Mouse (Mus musculus) embryonic stem cell, embryonic (primary cell): Measurements from ENCODE around the gene Gata5.

ENCODE experiments used
- CTCF ChIA-PET, 4 experiments: fragments of 300-600 bp in 2 of 4; fragments of 350-600 bp in 2 of 4; sonication (Branson Sonifier 250); formaldehyde crosslinking; loops; one replicate each; lab custom pipeline; 2022; ENCODE audit warnings: inconsistent platforms in 2 of 4; lab: Charles Lee
- POLR2A ChIA-PET, 4 experiments: fragments of 300-600 bp in 2 of 4; fragments of 350-600 bp in 2 of 4; sonication (Branson Sonifier 250); formaldehyde crosslinking; loops; one replicate each; lab custom pipeline; 2022; ENCODE audit warnings: antibody characterized with exemption in 4 of 4, inconsistent platforms in 1 of 4; lab: Charles Lee

Gata5 gene

GRCm38 (mm10) chr2:180334551-180334986, at the start of gene Gata5:
Gene Gata5, minus strand, starts transcription at chr2:180334699.
- CTCF ChIA-PET, result interaction anchor here in 3 of 4 experiments (0.8 to 2.4 kb wide), 11 partner anchors 12 to 421 kb away, joined by 3 to 21 read pairs (median 5); partner anchors contain the start of gene Hrh3 (in 1 of the 3)
- POLR2A ChIA-PET, result interaction anchor here in 2 of 4 experiments (0.5 to 3.0 kb wide), 9 partner anchors 12 to 78 kb away, joined by 3 to 16 read pairs (median 4); partner anchors contain the start of gene Rps21 (in 2 of the 2)

- POLR2A ChIA-PET, result interaction anchor here in 1 of 4 experiments (1.5 kb wide), 1 partner anchor 201 kb away, joined by 3 read pairs; no protein-coding TSS in a partner anchor
- CTCF ChIA-PET, result interaction anchor here in 1 of 4 experiments (1.3 kb wide), 1 partner anchor 101 kb away, joined by 3 read pairs; no protein-coding TSS in a partner anchor
Observed at GRCm38 (mm10) chr2:180376730-180377129, 42.2 kb upstream of the Gata5 start.

GRCm38 (mm10) chr2:180373256-180373655, 38.8 kb upstream of the Gata5 start:
- ChIA-PET POLR2A (interaction anchor here in 2 of 4 experiments (1.0 to 1.9 kb wide), 3 partner anchors 13 to 97 kb away, joined by 3 to 7 read pairs (median 4); no protein-coding TSS in a partner anchor), CTCF (no interaction called here)

- CTCF ChIA-PET, result interaction anchor here in 2 of 4 experiments (0.6 to 1.0 kb wide), 2 partner anchors 15 to 17 kb away, joined by 3 read pairs; no protein-coding TSS in a partner anchor
- POLR2A ChIA-PET, result interaction anchor here in 1 of 4 experiments (0.6 kb wide), 2 partner anchors 12 to 361 kb away, joined by 3 read pairs; no protein-coding TSS in a partner anchor
Observed at GRCm38 (mm10) chr2:180368359-180368758, 33.9 kb upstream of the Gata5 start.

GRCm38 (mm10) chr2:180367350-180367749, 32.9 kb upstream of the Gata5 start:
- CTCF ChIA-PET, result interaction anchor here in 1 of 4 experiments (1.0 kb wide), 1 partner anchor 14 kb away, joined by 3 read pairs; no protein-coding TSS in a partner anchor
- POLR2A ChIA-PET, result interaction anchor here in 1 of 4 experiments (1.3 kb wide), 1 partner anchor 106 kb away, joined by 3 read pairs; no protein-coding TSS in a partner anchor

- CTCF ChIA-PET, result interaction anchor here in 1 of 4 experiments (1.3 kb wide), 1 partner anchor 10 kb away, joined by 4 read pairs; no protein-coding TSS in a partner anchor
- POLR2A ChIA-PET, result no interaction called here
Observed at GRCm38 (mm10) chr2:180363434-180363720, 28.9 kb upstream of the Gata5 start.

- POLR2A ChIA-PET, result interaction anchor here in 1 of 4 experiments (0.8 kb wide), 1 partner anchor 31 kb away, joined by 3 read pairs; no protein-coding TSS in a partner anchor
Observed at GRCm38 (mm10) chr2:180362585-180363433, 28.3 kb upstream of the Gata5 start.

GRCm38 (mm10) chr2:180359062-180359461, 24.6 kb upstream of the Gata5 start:
- ChIA-PET CTCF (interaction anchor here (0.6 to 2.8 kb wide), 10 partner anchors 10 to 437 kb away, joined by 3 to 10 read pairs (median 3); no protein-coding TSS in a partner anchor), POLR2A (interaction anchor here in 1 of 4 experiments (0.7 kb wide), 1 partner anchor 83 kb away, joined by 5 read pairs; no protein-coding TSS in a partner anchor)

More at GRCm38 (mm10) chr2:180362585-180363433, 28.3 kb upstream of the Gata5 start:
- CTCF ChIA-PET, result interaction anchor here in 1 of 4 experiments (1.1 kb wide), 1 partner anchor 9 kb away, joined by 3 read pairs; no protein-coding TSS in a partner anchor

- CTCF ChIA-PET, result interaction anchor here (0.6 to 6.1 kb wide), 50 partner anchors 9 to 751 kb away, joined by 3 to 32 read pairs (median 3); partner anchors contain the start of genes Cables2 (in 3 of the 4), Gata5 (in 2 of the 4) and Mrgbp (in 1 of the 4)
- POLR2A ChIA-PET, result interaction anchor here in 2 of 4 experiments (0.6 to 1.0 kb wide), 3 partner anchors 18 to 322 kb away, joined by 3 to 4 read pairs (median 3); partner anchors contain the start of gene Gata5 (in 1 of the 2)
Observed at GRCm38 (mm10) chr2:180353338-180353737, 18.8 kb upstream of the Gata5 start.

GRCm38 (mm10) chr2:180350700-180351099, 16.2 kb upstream of the Gata5 start:
- POLR2A ChIA-PET, result interaction anchor here in 1 of 4 experiments (0.6 kb wide), 1 partner anchor 414 kb away, joined by 3 read pairs; no protein-coding TSS in a partner anchor

GRCm38 (mm10) chr2:180346820-180347497, 12.5 kb upstream of the Gata5 start:
- ChIA-PET POLR2A (interaction anchor here (1.0 to 3.4 kb wide), 7 partner anchors 19 to 89 kb away, joined by 3 to 14 read pairs (median 4); no protein-coding TSS in a partner anchor), CTCF (interaction anchor here (0.6 to 9.3 kb wide), 45 partner anchors 8 to 438 kb away, joined by 3 to 110 read pairs (median 4); partner anchors contain the start of genes Cables2 (in 2 of the 4), Gata5 (in 1 of the 4) and Mrgbp (in 1 of the 4))

More at GRCm38 (mm10) chr2:180350700-180351099, 16.2 kb upstream of the Gata5 start:
- CTCF ChIA-PET, result interaction anchor here (0.7 to 9.3 kb wide), 15 partner anchors 9 to 228 kb away, joined by 3 to 110 read pairs (median 5); partner anchors contain the start of gene Gata5 (in 1 of the 4)

GRCm38 (mm10) chr2:180343092-180343491, 8.6 kb upstream of the Gata5 start:
- ChIA-PET POLR2A (interaction anchor here in 1 of 4 experiments (1.2 to 1.9 kb wide), 2 partner anchors 67 to 87 kb away, joined by 3 to 4 read pairs; no protein-coding TSS in a partner anchor), CTCF (interaction anchor here in 2 of 4 experiments (0.5 to 9.3 kb wide), 4 partner anchors 9 to 1123 kb away, joined by 3 to 110 read pairs (median 4); no protein-coding TSS in a partner anchor)

- ChIA-PET CTCF (interaction anchor here in 3 of 4 experiments (0.5 to 9.3 kb wide), 5 partner anchors 9 to 1124 kb away, joined by 3 to 110 read pairs (median 4); no protein-coding TSS in a partner anchor), POLR2A (interaction anchor here in 1 of 4 experiments (1.4 kb wide), 1 partner anchor 238 kb away, joined by 3 read pairs; no protein-coding TSS in a partner anchor)
Observed at GRCm38 (mm10) chr2:180342189-180342588, 7.7 kb upstream of the Gata5 start.

GRCm38 (mm10) chr2:180341229-180341628, 6.7 kb upstream of the Gata5 start:
- ChIA-PET CTCF (interaction anchor here (0.6 to 2.0 kb wide), 9 partner anchors 10 to 419 kb away, joined by 3 to 7 read pairs (median 3); no protein-coding TSS in a partner anchor), POLR2A (interaction anchor here in 3 of 4 experiments (0.6 to 1.4 kb wide), 5 partner anchors 14 to 286 kb away, joined by 3 to 5 read pairs (median 3); no protein-coding TSS in a partner anchor)

- CTCF ChIA-PET, result interaction anchor here in 1 of 4 experiments (1.5 kb wide), 1 partner anchor 64 kb away, joined by 4 read pairs; no protein-coding TSS in a partner anchor
- POLR2A ChIA-PET, result interaction anchor here in 1 of 4 experiments (0.6 to 0.7 kb wide), 2 partner anchors 52 to 60 kb away, joined by 3 read pairs; no protein-coding TSS in a partner anchor
Observed at GRCm38 (mm10) chr2:180339886-180340285, 5.4 kb upstream of the Gata5 start.

- ChIA-PET POLR2A (interaction anchor here in 2 of 4 experiments (0.8 to 3.0 kb wide), 6 partner anchors 11 to 77 kb away, joined by 3 to 16 read pairs (median 7); partner anchors contain the start of gene Rps21 (in 2 of the 2)), CTCF (interaction anchor here (0.6 to 2.4 kb wide), 11 partner anchors 13 to 422 kb away, joined by 3 to 21 read pairs (median 5); partner anchors contain the start of gene Hrh3 (in 1 of the 4))
Observed at GRCm38 (mm10) chr2:180333778-180334550, 535 bp downstream of the Gata5 start.
